Mouse (Mus musculus): ENCODE measurements around the gene Gm13212.
"Not testable (repeated sequence)": the region's sequence is repeated elsewhere in the genome, so short reads cannot be mapped to it uniquely, and the experiment has no call there.

Gm13212 gene

DNA sequence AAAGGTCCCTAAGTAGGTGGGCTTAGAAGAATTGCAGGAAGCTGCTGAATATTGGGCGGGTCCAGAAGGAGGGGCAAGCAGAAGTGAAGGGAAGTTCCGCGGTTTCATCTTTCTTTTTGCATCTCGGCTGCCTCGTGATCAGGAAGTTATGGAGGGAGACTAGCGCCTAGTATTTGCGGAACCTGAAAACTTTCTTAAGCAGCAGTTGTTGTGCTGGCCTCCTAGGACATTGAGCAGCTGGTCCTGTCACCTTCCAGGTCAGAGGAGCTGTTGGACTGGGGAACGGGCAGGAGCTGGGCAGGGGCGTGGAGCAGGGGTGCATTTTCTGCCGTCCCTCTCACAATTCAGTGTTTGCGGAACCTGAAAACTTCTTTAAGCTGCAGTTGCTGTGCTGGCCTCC is at the start of gene Gm13212:
Gene Gm13212 (plus strand): TSS at position 89 of the 400 bp plus-strand sequence.
- DNase-seq (ENCODE audit: low spot score in 2 of 2), result not testable (repeated sequence)

DNA sequence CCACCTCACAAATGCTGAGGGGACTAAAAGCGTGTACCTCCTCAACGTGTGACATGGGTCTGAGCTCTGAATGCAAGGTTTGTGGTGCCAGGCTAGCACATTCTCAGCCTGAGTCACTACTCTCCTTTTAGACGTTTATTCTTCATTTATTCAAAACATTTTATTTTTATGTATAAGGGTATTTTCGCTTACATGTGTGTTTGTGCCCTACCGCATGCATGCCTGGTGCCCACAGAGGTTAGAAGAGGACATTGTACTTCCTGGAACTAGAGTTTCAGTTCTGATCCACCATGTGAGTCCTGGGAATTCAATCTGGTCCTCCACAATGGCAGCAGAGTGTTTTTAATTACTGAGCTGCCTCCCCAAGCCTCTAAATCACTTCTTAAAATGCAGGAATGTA is 41.1 kb upstream of the Gm13212 start:
- DNase-seq (ENCODE audit: low spot score in 2 of 2), result not testable (repeated sequence)

GRCm38 (mm10) chr4:145545106-145545505 is 39.9 kb upstream of the Gm13212 start:
- not testable (repeated sequence) for DNase-seq (ENCODE audit: low spot score in 2 of 2)

DNA sequence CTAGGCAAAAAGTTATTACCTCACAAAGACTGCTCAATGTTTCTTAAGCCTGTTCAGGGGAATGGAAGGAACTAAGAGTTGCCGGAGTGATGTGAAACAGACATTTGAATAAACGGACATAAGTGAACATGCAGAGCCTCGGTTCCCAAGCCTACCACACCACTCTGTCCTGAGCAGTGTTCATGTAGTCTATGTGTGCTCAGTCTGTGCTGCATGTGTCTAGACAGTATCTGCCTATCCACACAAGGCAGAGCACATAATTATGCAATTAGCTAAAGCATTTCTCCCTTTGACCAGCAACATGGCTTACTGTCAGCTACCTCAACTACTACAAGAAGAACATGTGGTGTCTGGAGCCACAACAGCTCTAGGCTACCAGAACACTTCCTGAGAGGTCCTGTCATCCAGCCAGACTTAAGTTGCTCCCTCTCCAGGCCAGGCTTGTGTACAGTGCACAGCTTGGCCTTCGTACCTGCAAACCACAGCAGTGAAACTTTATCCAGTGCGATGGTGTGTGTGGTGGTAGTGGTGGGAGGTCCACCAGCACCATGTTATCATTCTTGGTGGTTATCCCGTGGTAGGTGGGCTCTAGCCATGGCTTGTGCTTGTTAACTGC is 39.1 kb upstream of the Gm13212 start:
- not testable (repeated sequence) for DNase-seq (ENCODE audit: low spot score in 2 of 2)

DNA sequence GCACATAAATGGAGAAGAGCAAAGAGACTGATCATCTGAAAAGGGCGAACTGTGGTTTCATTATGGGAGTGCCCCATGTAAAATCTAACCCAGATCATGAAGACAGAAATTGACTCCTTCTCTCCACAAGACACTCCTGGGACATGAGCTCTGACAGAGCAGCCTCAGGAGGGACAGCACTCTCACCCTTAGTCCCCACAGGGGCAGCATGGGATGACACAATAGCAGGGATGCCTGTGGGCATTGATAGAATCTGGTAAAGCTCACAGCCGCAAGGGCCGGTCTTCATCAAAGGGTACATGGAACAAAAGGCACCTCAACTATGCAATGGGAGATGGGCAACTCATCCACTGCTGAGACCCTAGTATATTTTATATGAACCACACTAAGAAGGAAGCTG is 38.5 kb upstream of the Gm13212 start:
- DNase-seq (ENCODE audit: low spot score in 2 of 2), result not testable (repeated sequence)

DNA sequence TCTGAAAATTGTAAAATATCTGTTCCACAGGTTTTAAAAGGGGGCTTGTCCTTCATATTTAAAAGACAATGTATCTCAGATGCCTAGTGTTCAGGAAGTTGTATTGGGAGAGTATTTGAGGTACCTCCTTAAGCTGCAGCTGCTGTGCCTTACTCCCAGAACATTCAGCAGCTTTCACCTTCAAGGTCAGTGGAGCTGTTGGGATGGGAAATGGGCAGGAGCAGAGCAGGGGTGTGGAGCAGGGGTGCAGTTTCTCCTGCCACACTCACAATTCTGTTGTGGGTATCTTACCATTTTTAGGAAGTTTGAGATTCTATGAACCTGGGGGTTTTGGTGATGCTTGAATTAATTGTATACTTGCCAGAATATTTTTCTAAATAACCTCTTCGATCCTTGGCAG is 28.3 kb upstream of the Gm13212 start:
- DNase-seq (ENCODE audit: low spot score in 2 of 2), result no peak

DNA sequence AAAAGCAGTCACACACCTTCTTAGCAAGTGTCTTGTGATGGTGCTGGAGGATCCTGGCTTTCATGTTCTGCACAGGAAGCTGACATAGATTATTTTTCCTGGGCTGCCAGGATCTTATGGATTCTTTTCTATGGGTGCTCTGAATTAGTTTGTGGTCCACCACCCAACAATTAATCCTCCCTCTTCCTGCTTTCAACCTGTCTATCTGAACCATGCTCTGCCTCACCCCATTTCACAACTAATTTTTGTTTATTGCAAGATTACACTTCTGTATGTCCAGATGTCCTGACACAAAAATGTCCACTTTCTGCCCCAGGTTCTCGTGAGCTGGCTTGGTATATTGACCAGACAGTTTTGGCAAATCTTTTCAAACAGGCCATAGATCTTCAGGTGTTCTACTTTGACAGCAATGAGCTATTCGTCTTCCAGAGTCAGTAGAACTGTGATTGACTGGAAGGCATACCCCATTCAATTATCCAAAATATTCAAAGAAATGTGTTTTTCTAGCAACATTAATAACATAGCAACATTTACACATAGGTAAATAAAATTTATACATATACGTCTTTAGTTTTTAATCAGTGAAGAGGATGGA is 25.4 kb upstream of the Gm13212 start:
- no peak for DNase-seq (ENCODE audit: low spot score in 2 of 2)

- DNase-seq (ENCODE audit: low spot score in 2 of 2), result no peak
These were observed 20.7 kb upstream of the Gm13212 start for GRCm38 (mm10) chr4:145564111-145564821.

GRCm38 (mm10) chr4:145570461-145570860 is 14.5 kb upstream of the Gm13212 start:
- not testable (repeated sequence) for DNase-seq (ENCODE audit: low spot score in 2 of 2)

DNA sequence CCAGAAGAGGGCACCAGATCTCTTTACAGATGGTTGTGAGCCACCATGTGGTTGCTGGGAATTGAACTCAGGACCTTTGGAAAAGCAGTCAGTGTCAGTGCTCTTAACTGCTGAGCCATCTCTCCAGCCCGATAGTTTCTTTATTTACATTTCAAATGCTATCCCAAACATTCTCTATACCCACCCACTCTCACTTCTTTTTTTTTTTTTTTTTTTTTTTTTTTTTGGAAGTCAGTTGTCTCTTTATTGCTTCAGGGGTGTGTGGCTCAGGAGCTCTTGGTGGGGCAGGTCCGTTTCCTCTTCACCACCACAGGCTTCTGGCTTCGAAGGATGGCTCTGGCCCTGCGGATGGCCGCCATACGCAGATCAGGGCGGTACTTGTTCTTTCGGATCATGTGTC is 8.3 kb upstream of the Gm13212 start:
- DNase-seq (ENCODE audit: low spot score in 2 of 2), result not testable (repeated sequence)

- not testable (repeated sequence) for DNase-seq (ENCODE audit: low spot score in 2 of 2)
These were observed 4.6 kb upstream of the Gm13212 start for GRCm38 (mm10) chr4:145580333-145580732.

GRCm38 (mm10) chr4:145586046-145586445 is 1.1 kb downstream of the Gm13212 start:
- not testable (repeated sequence) for DNase-seq (ENCODE audit: low spot score in 2 of 2)

GRCm38 (mm10) chr4:145594183-145594582 is 9.2 kb downstream of the Gm13212 start:
- not testable (repeated sequence) for DNase-seq (ENCODE audit: low spot score in 2 of 2)

- not testable (repeated sequence) for DNase-seq (ENCODE audit: low spot score in 2 of 2)
These were observed 9.8 kb downstream of the Gm13212 start for GRCm38 (mm10) chr4:145594798-145595197.

GRCm38 (mm10) chr4:145640416-145641185 is 55.6 kb downstream of the Gm13212 start:
- not testable (repeated sequence) for DNase-seq (ENCODE audit: low spot score in 2 of 2)

DNA sequence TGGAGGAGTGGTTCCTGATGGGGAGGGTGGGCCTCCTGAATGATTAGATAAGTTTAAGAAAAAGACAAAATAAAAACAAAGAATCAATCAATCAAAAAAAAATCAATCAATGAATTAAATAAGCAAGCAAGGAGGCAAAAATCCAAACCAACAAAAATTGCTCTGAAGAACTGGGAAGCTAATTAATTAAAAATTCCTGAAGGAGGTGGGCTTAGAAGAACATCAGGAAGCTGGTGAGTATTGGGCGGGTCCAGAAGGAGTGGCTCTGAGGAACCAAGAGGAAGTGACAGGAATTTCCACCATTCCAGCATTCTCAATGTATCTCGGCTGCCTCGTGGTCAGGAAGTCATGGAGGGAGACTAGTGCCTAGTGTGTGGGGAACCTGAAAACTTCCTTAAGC is 85.4 kb downstream of the Gm13212 start, which contains the start of gene Zfp980:
Gene Zfp980 (plus strand): TSS at position 301 of the 400 bp plus-strand sequence.
- DNase-seq (ENCODE audit: low spot score in 2 of 2), result not testable (repeated sequence)

DNA sequence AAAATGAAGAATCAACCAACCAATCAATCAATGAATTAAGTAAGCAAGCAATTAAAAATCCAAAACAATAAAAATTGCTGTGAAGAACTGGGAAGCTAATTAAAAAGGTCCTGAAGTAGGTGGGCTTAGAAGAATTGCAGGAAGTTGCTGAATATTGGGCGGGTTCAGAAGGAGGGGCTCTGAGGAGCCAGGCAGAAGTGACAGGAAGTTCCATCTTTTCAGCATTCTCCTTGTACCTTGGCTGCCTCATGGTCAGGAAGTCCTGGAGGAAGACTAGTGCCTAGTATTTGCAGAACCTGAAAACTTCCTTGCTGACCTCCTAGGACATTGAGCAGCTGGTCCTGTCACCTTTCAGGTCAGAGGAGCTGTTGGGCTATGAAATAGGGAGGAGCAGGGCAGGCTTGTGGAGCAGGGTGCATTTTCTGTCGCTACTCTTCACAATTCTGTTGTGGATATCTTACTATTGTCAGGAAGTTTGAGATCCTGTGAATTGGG is 89.4 kb downstream of the Gm13212 start:
- not testable (repeated sequence) for DNase-seq (ENCODE audit: low spot score in 2 of 2)
